Mouse (Mus musculus) frontal cortex, adult (tissue): ENCODE data around the gene Myo1g.

Source experiments
- ATAC-seq: cut with Nextera tagmentation; 2 replicates; pipeline ENCODE4 v1.9.2; 2017; ENCODE audit warnings: mild to moderate bottlenecking, moderate library complexity, mixed read lengths; ENCODE audit not compliant: low TSS enrichment

The Myo1g gene

GRCm38 (mm10) chr11:6520507-6521173 is at the start of gene Myo1g:
Myo1g (minus strand) TSS chr11:6520965.
- no peak for ATAC-seq

GRCm38 (mm10) chr11:6569410-6569777 is 48.6 kb upstream of the Myo1g start:
- ATAC-seq = peak; percentile 21; the same call in 1 of the 2 replicates

GRCm38 (mm10) chr11:6568584-6569409 is 48.0 kb upstream of the Myo1g start:
- peak; percentile 86 for ATAC-seq

- 0 out of 2 replicates have a peak, but pooled peaks have one; percentile 10 for ATAC-seq
Observed at GRCm38 (mm10) chr11:6567951-6568350, 47.2 kb upstream of the Myo1g start.

- ATAC-seq = no peak
Observed at GRCm38 (mm10) chr11:6566496-6566895, 45.7 kb upstream of the Myo1g start.

- ATAC-seq = no peak
Observed at GRCm38 (mm10) chr11:6563201-6563600, 42.4 kb upstream of the Myo1g start.

- no peak for ATAC-seq
Observed at GRCm38 (mm10) chr11:6562359-6562758, 41.6 kb upstream of the Myo1g start.

- no peak for ATAC-seq
Observed at GRCm38 (mm10) chr11:6561474-6561873, 40.7 kb upstream of the Myo1g start.

GRCm38 (mm10) chr11:6560655-6561360 is 40.0 kb upstream of the Myo1g start:
- no peak for ATAC-seq

- no peak for ATAC-seq
Observed at GRCm38 (mm10) chr11:6559996-6560395, 39.2 kb upstream of the Myo1g start.

GRCm38 (mm10) chr11:6558234-6558633 is 37.5 kb upstream of the Myo1g start:
- ATAC-seq = no peak

GRCm38 (mm10) chr11:6550201-6550600 is 29.4 kb upstream of the Myo1g start:
- no peak for ATAC-seq

GRCm38 (mm10) chr11:6549770-6550169 is 29.0 kb upstream of the Myo1g start:
- no peak for ATAC-seq

GRCm38 (mm10) chr11:6547696-6548325 is 27.0 kb upstream of the Myo1g start:
- no peak for ATAC-seq

- peak; percentile 17; the same call in 1 of the 2 replicates for ATAC-seq
Observed at GRCm38 (mm10) chr11:6547037-6547680, 26.4 kb upstream of the Myo1g start.

GRCm38 (mm10) chr11:6546205-6547013 is 25.6 kb upstream of the Myo1g start, which contains the start of gene Ccm2:
Ccm2 (plus strand) TSS chr11:6546887.
- ATAC-seq = peak; percentile 90

- no peak for ATAC-seq
Observed at GRCm38 (mm10) chr11:6545857-6546192, 25.1 kb upstream of the Myo1g start.

GRCm38 (mm10) chr11:6545186-6545856 is 24.6 kb upstream of the Myo1g start:
- ATAC-seq = no peak

GRCm38 (mm10) chr11:6544683-6545082 is 23.9 kb upstream of the Myo1g start:
- no peak for ATAC-seq

GRCm38 (mm10) chr11:6530746-6531145 is 10.0 kb upstream of the Myo1g start:
- ATAC-seq = no peak
